Mouse (Mus musculus): ENCODE measurements at regions not wholly inside any gene's neighbourhood (a gene's known extent, or its start where the extent isn't known, plus 50 kb on each side); places are given as distances from the start of the nearest gene placed in this dataset.

DNA sequence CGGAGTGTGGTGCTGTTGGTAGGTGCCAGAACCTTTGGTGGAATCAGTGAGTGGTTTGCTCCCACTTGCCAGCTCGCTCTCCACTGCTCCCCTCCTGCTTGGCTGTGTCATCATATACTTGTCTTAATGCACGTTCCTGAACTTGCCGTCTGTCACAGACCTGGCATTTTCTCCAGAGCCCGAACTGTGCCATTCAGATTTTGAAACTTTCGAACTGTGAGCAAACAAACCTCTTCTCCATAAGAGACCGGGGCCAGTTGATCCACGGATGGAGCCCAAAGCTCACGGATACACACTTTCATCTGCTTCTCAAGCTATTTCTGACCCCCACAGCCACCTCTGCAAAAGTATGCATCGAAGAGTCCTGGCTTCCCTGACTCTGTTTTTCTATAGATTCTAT, 141.0 kb upstream of the Rreb1 start:
- TF ChIP-seq CTCF (IDR thresholded peaks at IDR 0.05; ENCODE audit: extremely low read depth, insufficient read depth, insufficient read length, insufficient replicate concordance): no peak
- TF ChIP-seq POLR2A (IDR thresholded peaks at IDR 0.05; ENCODE audit: low read depth, low read length): no peak
